Mouse (Mus musculus): Measurements from ENCODE around the gene Myl4.
"Not testable (repeated sequence)": the region's sequence is repeated elsewhere in the genome, so short reads cannot be mapped to it uniquely, and the experiment has no call there.

Gene Myl4

GRCm38 (mm10) chr11:104550406-104550974 lies at the start of gene Myl4, which contains the start of gene Cdc27:
Myl4 (plus strand) TSS chr11:104550663.
Cdc27 (minus strand) TSS chr11:104550620.
- DNase-seq (ENCODE audit: low spot score) = peak; percentile 100

- DNase-seq (ENCODE audit: low spot score) = no peak
Observed at GRCm38 (mm10) chr11:104508455-104508854, 42.0 kb upstream of the Myl4 start.

- DNase-seq (ENCODE audit: low spot score) = peak; percentile 68
Observed at GRCm38 (mm10) chr11:104510606-104511005, 39.9 kb upstream of the Myl4 start.

- no peak for DNase-seq (ENCODE audit: low spot score)
Observed at GRCm38 (mm10) chr11:104512436-104512835, 38.0 kb upstream of the Myl4 start.

- no peak for DNase-seq (ENCODE audit: low spot score)
Observed at GRCm38 (mm10) chr11:104525935-104526334, 24.5 kb upstream of the Myl4 start.

- DNase-seq (ENCODE audit: low spot score) = no peak
Observed at GRCm38 (mm10) chr11:104536843-104537242, 13.6 kb upstream of the Myl4 start.

GRCm38 (mm10) chr11:104537945-104538555 lies 12.4 kb upstream of the Myl4 start:
- DNase-seq (ENCODE audit: low spot score) = no peak

- DNase-seq (ENCODE audit: low spot score) = no peak
Observed at GRCm38 (mm10) chr11:104539811-104540210, 10.7 kb upstream of the Myl4 start.

GRCm38 (mm10) chr11:104543337-104543736 lies 7.1 kb upstream of the Myl4 start:
- not testable (repeated sequence) for DNase-seq (ENCODE audit: low spot score)

- no peak for DNase-seq (ENCODE audit: low spot score)
Observed at GRCm38 (mm10) chr11:104544507-104544906, 6.0 kb upstream of the Myl4 start.

GRCm38 (mm10) chr11:104547502-104547901 lies 3.0 kb upstream of the Myl4 start:
- DNase-seq (ENCODE audit: low spot score) = no peak

- DNase-seq (ENCODE audit: low spot score) = peak; percentile 54
Observed at GRCm38 (mm10) chr11:104549438-104550405, 741 bp upstream of the Myl4 start.

GRCm38 (mm10) chr11:104558065-104558464 lies 7.6 kb downstream of the Myl4 start:
- DNase-seq (ENCODE audit: low spot score) = no peak

GRCm38 (mm10) chr11:104558651-104559403 lies 8.4 kb downstream of the Myl4 start:
- no peak for DNase-seq (ENCODE audit: low spot score)

- no peak for DNase-seq (ENCODE audit: low spot score)
Observed at GRCm38 (mm10) chr11:104560971-104561370, 10.5 kb downstream of the Myl4 start.

- no peak for DNase-seq (ENCODE audit: low spot score)
Observed at GRCm38 (mm10) chr11:104563496-104563895, 13.0 kb downstream of the Myl4 start.

GRCm38 (mm10) chr11:104565172-104565571 lies 14.7 kb downstream of the Myl4 start:
- DNase-seq (ENCODE audit: low spot score) = no peak

GRCm38 (mm10) chr11:104566097-104566496 lies 15.6 kb downstream of the Myl4 start:
- DNase-seq (ENCODE audit: low spot score) = no peak

- no peak for DNase-seq (ENCODE audit: low spot score)
Observed at GRCm38 (mm10) chr11:104566796-104567195, 16.3 kb downstream of the Myl4 start.

GRCm38 (mm10) chr11:104567736-104568135 lies 17.3 kb downstream of the Myl4 start:
- no peak for DNase-seq (ENCODE audit: low spot score)

- no peak for DNase-seq (ENCODE audit: low spot score)
Observed at GRCm38 (mm10) chr11:104568326-104568725, 17.9 kb downstream of the Myl4 start.

GRCm38 (mm10) chr11:104570515-104570914 lies 20.1 kb downstream of the Myl4 start:
- DNase-seq (ENCODE audit: low spot score) = not testable (repeated sequence)
